Mouse (Mus musculus) 3134 (cell line): ENCODE data around the gene Gm21616.
"Not testable (repeated sequence)": the region's sequence is repeated elsewhere in the genome, so short reads cannot be mapped to it uniquely, and the experiment has no call there.

ENCODE experiments used
- DNase-seq: peaks from one replicate; pipeline ENCODE4 v3.0.0-alpha.2; 2011; ENCODE audit warnings: low spot score; ENCODE audit not compliant: insufficient read length; ENCODE audit errors: extremely low read depth

The Gm21616 gene

DNA sequence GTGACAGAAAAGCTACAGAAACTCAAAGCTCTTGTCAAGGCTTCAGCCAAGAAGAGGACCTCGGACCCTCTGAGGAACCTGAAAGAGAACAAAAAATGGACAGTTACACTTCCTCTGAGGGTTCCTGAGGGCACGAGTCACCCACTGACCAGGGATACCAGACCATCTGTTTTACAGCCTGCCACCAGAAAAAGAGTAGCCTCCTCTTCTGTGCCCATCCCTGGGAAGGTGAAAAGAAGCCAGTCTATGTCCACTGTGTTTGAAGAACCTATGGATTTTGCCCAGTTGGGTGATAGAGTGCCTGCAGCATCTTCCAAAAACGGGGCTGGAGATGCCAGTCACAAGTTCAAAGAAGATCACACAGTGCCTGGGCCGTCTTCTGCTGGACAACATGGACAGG, at the start of gene Gm21616:
Gene Gm21616 (plus strand): TSS at position 301 of the 400 bp plus-strand sequence.
- not testable (repeated sequence) for DNase-seq
